Mouse (Mus musculus) cortical plate, adult 2 months (tissue): Measurements from ENCODE around the gene Defb29. TPM values are rescaled to one million over a fixed set of nuclear protein-coding genes. Genes with fewer than 3 reads are reported as not detected.
A peak's percentile ranks its signal among the peaks of the same experiment; 100 is the strongest.

Experiments used
- H3K27ac ChIP-seq: fragments of 200-500 bp; 2 replicates; pipeline ENCODE4 v1.5.1; 2012; ENCODE audit warnings: low read length, control low read depth, inconsistent platforms; ENCODE audit not compliant: insufficient read depth
- H3K4me1 ChIP-seq: fragments of 200-500 bp; 2 replicates; pipeline ENCODE4 v1.6.1; 2011; ENCODE audit warnings: low read length; ENCODE audit not compliant: control insufficient read depth, insufficient read depth
- H3K4me3 ChIP-seq: fragments of 200-500 bp; 2 replicates; pipeline ENCODE4 v1.5.1; 2011; ENCODE audit warnings: mild to moderate bottlenecking, low read length, control low read depth; ENCODE audit not compliant: insufficient read depth
- CTCF ChIP-seq: fragments of 200-500 bp; IDR thresholded peaks from 2 replicates; pipeline ENCODE4 v1.5.1; 2011; ENCODE audit warnings: mild to moderate bottlenecking, control low read depth, low read length; ENCODE audit not compliant: insufficient read depth; ENCODE audit errors: extremely low read depth
- POLR2A ChIP-seq: fragments of 200-500 bp; IDR thresholded peaks from 2 replicates; pipeline ENCODE4 v1.6.1; 2011; ENCODE audit warnings: mild to moderate bottlenecking, low read length, control low read depth; ENCODE audit not compliant: insufficient read depth; ENCODE audit errors: extremely low read depth
- polyA plus RNA-seq: library from polyadenylated mRNA; depleted of rRNA; stranded (reverse); fragments of >200 nt; gene quantifications from 2 replicates; pipeline ENCODE4 v1.2.3, GENCODE M21; 2012; rRNA removed

The Defb29 gene
- polyA plus RNA-seq = not detected in 2 replicates

DNA sequence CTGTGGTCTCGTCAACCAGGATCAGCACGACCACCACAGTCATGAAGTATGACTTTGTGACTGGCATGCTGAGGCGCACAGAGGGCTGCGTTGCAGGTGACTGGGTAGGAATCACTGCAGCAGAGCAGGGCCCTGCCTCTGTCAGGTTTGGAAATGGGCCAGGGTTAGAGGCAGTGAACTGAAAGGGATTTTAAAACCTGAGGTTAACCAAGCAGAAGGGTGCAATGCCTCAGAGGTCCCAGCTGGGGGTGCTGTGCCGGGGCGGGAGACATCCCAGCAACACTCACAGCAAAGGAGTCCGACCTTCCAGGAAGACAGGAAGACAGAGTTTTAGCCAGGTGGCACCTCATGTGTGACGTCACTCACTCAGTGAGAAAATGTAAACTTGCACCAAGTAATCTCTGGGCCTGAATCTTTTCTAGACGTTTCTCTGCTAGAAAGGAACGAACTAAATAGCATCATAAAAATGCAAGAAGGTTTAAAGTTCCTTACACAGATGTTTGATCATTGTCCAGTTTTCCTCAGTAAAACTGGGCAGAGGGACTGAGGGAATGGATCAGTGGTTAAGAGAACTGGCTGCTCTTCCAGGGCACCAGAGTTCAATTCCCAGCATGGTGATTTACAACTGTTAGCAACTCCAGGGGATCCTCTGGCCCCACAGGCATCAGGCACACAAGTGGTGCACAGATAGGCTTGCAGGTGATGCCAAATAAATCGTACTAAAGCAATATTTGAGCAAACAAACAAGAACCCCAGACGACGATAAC lies at the start of gene Defb29:
TSS of gene Defb29 (minus strand) at position 155 of the 767 bp plus-strand sequence.
- TF ChIP-seq POLR2A (no peak), CTCF (no peak)
- Histone ChIP-seq H3K27ac (no peak within 1 kb of the TSS), H3K4me3 (no peak within 1 kb of the TSS), H3K4me1 (no peaks in the 10 kb centered on the region)

DNA sequence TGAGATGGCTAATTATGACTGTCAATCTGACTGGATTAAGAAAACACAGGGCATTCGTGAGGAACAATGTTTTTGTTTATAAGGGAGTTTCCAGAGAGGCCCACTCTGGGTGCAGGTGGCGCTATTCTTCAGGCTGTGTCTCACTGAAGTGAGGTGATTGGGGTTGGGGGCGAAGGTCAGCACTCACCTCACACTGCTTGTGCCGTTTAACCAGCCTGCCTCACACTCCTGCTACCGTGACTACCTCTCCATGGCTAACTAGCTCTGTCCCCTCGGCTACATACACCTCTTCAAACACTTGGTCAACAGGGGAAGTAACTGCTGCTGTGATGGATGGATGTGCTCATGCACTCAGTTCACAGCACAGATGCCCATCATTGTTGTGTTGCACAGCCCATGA lies 49.1 kb upstream of the Defb29 start:
- no peak overlapping the region for H3K4me3 ChIP-seq
- H3K4me1 ChIP-seq = no peaks in the 10 kb centered on the region
- H3K27ac ChIP-seq = no peak overlapping the region
- no peak for TF ChIP-seq POLR2A

DNA sequence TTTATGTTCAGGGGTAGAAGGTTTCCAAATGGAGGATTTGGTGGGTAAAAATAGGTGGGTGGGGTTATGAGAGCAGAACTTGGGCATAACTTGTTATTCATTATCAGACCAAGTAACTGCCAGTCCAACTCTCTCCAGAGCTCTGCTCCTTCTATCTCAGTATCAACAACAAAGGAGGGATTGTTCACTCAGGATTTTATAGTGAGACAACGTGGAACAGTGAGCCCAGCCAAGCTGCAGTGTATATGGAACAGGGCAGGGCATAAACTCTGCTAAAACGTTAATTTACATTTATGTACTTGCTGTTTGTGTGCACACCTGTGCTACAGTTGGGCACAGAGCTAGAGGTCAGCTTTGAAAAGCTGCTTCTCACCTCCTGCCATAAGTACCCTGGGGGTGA lies 48.6 kb upstream of the Defb29 start:
- Histone ChIP-seq H3K4me3 (no peak overlapping the region), H3K4me1 (no peaks in the 10 kb centered on the region), H3K27ac (no peak overlapping the region)
- TF ChIP-seq POLR2A = no peak
- TF ChIP-seq CTCF = no peak

DNA sequence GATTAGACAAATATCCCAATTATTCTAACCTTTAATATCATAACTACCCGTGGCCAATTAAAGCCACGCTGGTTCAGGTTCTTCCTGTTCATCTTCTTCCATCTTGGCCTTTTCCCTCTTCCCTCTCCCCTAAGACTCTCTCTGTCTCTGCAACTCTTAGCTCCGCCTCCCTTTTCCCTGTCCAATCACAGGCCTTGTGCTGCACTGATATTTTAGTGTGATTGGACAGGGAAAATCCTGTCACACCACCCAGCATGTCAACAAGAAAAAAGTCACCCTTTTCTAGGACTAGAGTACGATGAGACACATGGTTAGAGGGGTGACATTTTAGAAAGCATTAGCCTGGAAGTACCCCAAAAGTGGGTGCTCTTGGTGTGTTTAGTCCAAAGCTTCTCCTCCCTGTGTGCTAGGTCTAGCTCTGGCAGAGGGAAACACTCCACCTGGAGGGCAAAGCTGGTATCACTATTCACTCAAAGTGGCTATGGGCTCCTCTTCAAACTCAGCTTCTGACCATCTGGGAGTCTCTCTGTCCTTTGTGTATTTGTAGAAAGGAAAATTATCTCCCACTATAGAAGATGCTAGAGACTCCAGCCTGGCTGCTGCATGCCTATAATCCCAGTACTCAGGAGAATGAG lies 47.1 kb upstream of the Defb29 start:
- H3K4me3 ChIP-seq = no peak overlapping the region
- H3K4me1 ChIP-seq = no peaks in the 10 kb centered on the region
- no peak overlapping the region for H3K27ac ChIP-seq
- TF ChIP-seq CTCF (peak; percentile 43), POLR2A (no peak)

DNA sequence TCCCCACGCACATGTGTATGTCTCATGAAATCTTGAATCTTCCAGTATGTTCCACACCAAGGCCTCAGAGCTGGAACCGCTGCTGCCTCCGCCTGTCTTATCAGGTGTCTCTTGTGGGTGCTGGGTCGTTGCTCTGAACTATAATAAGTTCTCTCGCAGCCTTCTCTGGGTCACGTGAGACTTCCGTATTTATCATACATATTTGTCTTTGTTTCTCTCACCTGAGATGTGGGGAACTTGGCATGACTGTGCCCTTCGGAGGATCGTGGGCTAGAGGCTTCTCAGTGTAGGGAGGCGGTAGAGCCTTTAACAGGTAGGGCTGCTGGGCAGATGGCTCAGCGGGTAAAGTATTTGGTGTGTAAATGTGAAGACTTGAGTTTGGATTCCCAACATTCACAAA lies 40.7 kb upstream of the Defb29 start:
- no peaks in the 10 kb centered on the region for H3K4me1 ChIP-seq
- no peak overlapping the region for H3K27ac ChIP-seq
- no peak overlapping the region for H3K4me3 ChIP-seq
- TF ChIP-seq POLR2A = no peak
- TF ChIP-seq CTCF = no peak

DNA sequence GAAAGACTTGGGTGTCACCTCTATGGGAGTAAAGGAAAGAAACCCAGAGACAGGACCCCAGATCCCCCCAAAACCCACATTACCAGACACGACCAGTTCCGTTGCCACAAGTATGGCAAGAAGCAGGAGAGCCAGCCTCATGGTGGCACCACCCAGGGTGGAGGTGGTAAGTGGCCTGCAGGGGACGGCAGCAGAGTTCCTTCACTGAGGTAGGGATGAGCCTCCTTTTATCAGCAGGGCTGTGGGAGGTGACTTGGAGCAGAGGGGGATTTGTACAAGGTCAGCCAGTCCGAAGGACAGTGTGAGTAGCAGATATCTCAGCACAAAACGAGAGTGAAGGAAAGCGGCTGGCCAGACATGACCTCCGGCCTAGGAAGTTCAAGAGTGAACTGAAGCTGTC lies 40.2 kb upstream of the Defb29 start, which contains the start of gene Defb19:
TSS of gene Defb19 (minus strand) at position 206 of the 400 bp plus-strand sequence.
- Histone ChIP-seq H3K4me1 (no peaks in the 10 kb centered on the region), H3K27ac (no peak within 1 kb of the TSS), H3K4me3 (no peak within 1 kb of the TSS)
- TF ChIP-seq POLR2A (no peak), CTCF (no peak)

DNA sequence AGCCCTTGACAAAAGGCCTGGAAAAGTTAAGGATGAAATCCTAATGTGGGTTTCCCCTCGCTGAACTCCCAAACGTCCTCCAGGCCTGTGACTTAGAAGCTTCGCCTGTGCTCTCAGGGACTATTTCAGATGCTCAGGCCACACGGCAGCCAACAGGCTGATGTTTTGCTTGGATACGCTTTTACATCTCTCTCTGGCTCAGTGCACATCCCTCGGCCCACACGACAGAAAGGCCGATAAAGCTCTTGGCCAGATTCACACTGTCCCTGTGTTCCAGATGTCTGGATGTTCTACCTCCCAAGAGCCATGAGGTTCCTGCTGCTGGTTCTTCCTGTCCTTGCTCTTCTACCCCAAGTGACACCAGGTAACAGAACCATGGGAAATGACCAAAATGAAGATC lies 33.6 kb upstream of the Defb29 start:
- Histone ChIP-seq H3K4me3 (no peak overlapping the region), H3K27ac (no peak overlapping the region), H3K4me1 (no peaks in the 10 kb centered on the region)
- TF ChIP-seq POLR2A = no peak

DNA sequence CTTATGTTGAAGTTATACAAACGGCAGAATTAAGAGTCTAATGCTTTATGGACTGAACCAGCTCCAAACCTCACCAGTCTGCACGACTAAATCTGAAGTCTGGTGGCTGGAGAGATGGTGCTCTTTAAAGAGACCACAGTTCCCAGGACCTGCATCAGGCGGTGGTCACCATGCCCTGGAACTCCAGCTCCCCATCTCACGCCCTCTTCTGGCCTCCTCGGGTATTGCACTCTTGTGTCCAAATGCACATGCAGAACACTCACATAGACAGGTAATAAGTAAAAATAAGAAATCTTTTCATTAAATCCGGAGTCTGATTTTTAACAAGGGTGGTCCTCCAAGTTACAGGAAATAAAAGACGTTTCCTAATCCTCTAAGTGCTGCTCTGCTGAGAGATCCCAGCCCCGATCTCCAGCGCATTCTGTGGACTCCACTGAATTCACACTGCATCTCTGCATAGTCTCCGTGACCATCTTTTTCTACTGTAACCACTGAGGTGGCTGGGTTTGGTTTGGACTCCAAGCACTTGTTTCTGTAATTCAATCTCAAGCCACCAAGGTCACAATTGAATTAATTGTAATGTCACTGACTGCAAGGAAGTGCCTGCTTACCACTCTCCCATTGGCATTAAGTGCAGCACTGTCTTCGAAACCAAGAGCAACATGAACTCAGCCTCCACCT lies 32.4 kb upstream of the Defb29 start, which contains the start of gene Defb21:
TSS of gene Defb21 (plus strand) at position 631 of the 681 bp plus-strand sequence.
- H3K27ac ChIP-seq = no peak within 1 kb of the TSS
- no peak for TF ChIP-seq CTCF
- no peak for TF ChIP-seq POLR2A
- no peak within 1 kb of the TSS for H3K4me3 ChIP-seq

DNA sequence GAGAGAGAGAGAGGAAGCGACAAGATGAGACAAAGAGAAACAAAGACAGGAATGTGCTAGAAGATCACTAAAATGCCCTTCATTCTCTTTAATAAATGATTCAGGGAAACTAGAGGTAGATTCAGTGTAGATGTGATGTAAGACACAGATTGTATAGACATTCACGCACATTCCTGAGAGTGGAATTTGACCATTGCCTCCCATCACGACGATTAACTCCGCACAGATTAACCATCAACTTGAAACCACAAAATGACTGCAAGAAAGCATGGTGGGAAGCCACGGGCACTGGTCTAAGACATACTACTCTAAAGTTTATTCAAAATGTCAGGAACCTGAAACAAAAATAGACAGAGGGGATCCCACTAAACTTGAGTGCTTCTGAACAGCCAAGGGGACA lies 30.4 kb upstream of the Defb29 start:
- no peak overlapping the region for H3K4me3 ChIP-seq
- H3K4me1 ChIP-seq = no peaks in the 10 kb centered on the region
- no peak for TF ChIP-seq POLR2A
- no peak for TF ChIP-seq CTCF
- H3K27ac ChIP-seq = no peak overlapping the region

More for the DNA sequence above, 32.4 kb upstream of the Defb29 start, which contains the start of gene Defb21:
- no peaks in the 10 kb centered on the region for H3K4me1 ChIP-seq

DNA sequence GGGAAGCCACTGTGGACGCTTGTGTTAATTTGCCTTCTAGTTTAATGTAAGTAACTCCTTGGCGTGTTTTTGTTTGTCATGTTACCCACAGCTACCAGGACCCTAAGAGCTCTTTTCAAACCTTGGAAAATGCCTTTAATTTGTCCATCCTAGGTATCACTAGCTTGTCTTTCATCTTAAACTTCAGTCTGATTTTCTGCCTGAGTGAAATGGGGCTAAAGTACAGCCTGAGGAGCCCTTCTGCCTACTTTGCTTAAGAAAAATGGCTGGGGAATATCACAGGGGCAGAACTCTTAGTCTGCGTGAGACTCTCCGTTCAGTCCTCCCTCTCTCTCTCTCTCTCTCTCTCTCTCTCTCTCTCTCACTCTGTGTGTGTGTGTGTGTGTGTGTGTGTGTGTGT lies 30.0 kb upstream of the Defb29 start:
- no peaks in the 10 kb centered on the region for H3K4me1 ChIP-seq
- TF ChIP-seq POLR2A = no peak
- TF ChIP-seq CTCF = no peak
- H3K27ac ChIP-seq = no peak overlapping the region
- H3K4me3 ChIP-seq = no peak overlapping the region
